Mouse (Mus musculus): ENCODE measurements around the gene Clec5a. TPM values are rescaled to one million over a fixed set of nuclear protein-coding genes. Genes with fewer than 3 reads are reported as not detected.
"Not testable (repeated sequence)": the region's sequence is repeated elsewhere in the genome, so short reads cannot be mapped to it uniquely, and the experiment has no call there.

Clec5a gene
- under 1 TPM in 2 of 4 experiments, not detected in 2; 0.11 to 0.47 TPM for total RNA-seq (2022)

DNA sequence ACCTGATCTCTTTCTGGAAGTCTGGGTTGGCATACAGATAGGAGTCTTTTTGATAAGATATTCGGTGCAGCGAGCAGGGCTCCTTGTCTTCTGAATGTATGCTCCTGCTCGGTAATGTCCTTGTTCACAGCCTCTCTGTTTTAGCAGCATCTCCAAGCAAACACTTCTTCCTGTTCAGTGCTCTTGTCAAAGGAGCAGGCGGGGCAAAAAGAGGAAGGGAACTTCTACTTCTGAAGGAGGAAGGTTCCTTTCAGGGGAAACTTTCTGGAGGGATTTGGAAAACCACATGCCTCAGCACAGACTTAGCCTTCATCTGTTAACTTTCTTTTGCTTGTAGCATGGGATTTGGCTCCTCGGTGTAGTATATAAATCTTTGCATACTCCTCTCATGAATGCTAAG, at the start of gene Clec5a:
Clec5a (minus strand) TSS at position 177 of the 400 bp plus-strand sequence.
- no peak for DNase-seq (ENCODE audit: low spot score in 2 of 2)

DNA sequence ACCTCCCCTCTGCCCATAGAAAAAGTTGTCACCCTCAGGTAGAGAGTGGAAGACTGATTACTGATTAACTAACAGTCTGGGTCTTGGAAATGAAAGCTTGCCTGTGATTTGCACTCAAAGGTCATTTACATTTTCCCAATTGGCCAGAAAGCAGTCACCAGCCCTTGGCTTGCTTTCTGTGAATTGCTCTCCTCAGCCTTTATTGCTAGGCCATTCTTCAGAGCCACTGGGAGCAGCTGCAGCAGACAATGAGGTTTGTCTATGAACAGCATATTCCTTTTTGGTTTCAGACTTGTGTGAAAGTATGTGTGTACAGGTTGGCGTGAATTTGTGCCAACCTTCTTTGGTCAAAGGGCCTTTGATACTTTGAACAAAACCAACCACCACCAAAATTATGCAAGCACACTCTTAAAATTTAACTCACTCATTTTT, 49.0 kb upstream of the Clec5a start:
- DNase-seq (ENCODE audit: low spot score in 2 of 2) = no peak

DNA sequence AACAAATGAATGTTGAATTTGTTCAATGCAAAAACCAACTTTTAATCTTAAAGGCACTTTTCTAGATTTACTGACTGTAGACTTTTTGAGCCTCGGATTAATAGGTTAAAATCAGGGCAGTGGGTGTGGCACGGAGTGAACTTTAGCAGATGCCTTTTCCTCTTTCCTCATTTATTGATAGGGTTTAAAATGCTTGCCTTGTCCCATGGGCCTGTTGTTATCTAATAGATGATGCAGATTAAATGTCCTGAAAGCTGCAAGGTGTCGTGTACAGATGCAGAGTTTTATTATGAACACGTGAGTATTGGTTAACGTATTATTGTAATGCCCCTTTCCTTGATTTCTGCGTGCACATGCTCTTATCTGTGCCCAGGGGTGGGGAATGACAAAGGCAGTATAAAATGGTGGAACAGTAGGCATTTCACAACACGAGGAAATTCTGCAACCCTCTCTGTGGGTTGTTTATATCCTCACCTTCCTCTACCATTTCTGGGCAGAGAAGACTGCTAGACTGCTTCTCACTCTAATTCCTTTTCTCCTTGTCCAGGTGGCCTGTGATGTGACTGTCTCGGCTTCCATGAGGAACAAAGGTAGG, 42.9 kb upstream of the Clec5a start, which contains the start of gene Mgam:
Mgam (plus strand) TSS at position 426 of the 595 bp plus-strand sequence.
- DNase-seq (ENCODE audit: low spot score in 2 of 2) = no peak

DNA sequence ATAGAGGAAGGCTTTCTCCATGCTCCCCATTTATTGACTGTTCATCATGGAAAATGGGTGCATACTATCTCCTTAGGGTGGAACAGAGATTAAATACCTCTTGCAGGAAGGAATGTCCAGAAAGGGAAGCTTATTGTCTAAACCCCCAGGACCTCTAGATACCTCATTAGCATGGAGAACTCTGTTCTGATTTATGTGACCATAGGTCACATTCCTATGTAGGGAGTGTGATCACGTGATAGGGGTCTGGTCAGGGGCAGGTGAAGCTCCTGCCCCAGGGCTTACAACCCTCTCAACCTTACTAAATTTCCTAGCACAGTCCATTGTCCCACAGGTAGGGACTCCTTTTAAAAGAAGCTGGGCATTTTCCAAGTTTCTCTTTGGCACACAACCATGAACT, 40.5 kb upstream of the Clec5a start:
- DNase-seq (ENCODE audit: low spot score in 2 of 2) = no peak

DNA sequence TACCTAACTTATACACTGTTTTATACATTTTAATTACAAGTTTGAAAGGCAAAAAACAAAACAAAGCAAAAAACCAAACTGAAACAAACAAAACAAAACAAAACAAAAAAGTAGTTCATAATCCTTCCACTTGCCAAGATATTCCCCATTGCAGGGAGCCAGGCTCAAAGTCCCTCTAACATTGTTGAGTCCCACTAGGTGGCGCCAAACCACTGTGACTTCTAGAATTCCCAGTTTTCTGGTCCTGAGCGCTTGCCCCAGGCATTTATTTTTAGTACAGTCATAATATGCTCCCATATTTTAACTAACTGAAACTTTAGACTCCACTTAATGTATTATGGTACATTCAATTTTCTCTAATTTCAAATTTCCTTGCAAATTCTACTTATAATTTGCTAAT, 32.3 kb upstream of the Clec5a start:
- DNase-seq (ENCODE audit: low spot score in 2 of 2) = peak in 1 of 2 experiments; percentile 9

DNA sequence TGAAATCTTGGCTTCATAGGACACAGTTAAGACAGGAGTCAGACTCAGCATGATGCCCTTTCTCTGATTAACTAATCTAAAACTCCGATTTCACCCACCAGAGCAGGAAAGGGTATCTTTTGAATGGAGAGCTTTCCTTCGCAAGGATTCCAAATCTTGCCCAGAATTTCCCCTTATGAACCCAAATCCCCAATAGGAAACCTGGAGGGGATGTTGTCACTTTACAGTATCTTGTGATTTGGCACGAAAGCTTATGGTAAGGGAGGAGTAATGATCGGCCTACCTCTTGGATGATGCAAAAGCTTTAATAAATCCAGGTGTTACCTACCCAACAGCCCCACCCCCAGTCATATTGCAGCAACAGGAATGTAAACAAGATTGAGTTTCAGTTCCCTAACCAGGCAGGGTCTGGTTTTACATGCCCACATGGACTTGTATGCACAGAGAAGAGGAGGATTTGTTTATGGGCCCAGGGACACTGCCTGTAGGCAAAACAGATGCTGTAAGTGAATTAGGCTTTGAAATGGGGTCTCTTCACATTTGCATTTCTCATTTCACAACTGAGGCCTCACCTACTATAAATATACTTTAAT, 27.7 kb upstream of the Clec5a start, which contains the start of gene Tas2r138:
Tas2r138 (minus strand) TSS at position 51 of the 593 bp plus-strand sequence.
- no peak for DNase-seq (ENCODE audit: low spot score in 2 of 2)

DNA sequence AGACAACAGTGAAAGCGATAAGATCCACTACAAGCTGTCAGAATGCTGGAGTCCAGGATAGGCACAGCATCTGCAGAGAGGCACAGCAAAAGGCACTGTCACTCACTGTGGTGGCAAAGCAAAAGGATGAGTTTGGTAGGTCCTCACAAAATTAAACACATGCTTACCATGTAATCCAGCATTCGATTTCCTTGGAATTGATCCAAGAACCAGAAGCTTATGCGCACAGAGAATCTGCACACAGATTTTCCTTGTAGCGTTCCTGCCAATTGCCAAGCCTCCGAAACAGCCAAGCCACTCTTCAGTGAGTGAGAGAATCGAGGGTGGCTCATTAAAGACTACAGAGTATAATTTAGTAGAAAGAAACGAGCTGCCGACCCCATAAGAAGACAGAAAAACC, 24.6 kb upstream of the Clec5a start:
- DNase-seq (ENCODE audit: low spot score in 2 of 2) = no peak

DNA sequence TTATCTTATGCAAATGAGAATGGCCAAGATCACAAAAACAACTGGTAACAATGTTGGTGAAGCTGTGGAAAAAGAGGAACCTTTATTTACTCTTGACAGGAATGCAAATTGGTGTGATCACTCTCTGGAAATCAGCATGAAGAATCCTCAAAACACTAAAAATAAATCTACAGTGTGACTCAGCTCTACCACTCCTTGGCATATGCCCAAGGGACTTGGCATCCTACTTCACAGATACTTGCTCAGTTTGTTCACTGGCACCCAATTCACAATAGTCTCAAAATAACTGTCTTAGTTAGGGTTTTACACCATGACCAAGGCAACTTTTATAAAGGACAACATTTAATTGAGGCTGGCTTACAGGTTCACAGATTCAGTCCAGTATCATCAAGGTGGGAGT, 21.8 kb upstream of the Clec5a start:
- DNase-seq (ENCODE audit: low spot score in 2 of 2) = no peak

DNA sequence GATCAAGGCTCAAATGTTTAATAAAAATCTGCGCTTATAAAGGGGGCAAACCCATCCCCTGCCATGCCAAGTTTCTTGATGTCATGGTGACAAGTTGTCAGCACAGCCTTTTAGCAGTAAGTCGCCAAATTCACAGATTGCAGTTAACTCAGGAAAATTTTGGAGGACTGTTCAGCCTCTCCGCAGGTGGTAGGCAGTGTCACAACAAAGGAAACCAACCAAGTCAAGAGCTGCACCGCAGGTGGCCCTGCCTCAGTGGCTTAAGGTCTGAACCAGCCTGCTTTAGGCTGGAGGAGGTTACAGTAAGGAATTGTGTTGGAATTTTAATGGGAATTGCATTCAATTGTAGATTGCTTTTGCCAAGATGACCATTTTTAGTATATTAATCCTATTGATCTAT, 12.9 kb upstream of the Clec5a start:
- DNase-seq (ENCODE audit: low spot score in 2 of 2) = not testable (repeated sequence)

DNA sequence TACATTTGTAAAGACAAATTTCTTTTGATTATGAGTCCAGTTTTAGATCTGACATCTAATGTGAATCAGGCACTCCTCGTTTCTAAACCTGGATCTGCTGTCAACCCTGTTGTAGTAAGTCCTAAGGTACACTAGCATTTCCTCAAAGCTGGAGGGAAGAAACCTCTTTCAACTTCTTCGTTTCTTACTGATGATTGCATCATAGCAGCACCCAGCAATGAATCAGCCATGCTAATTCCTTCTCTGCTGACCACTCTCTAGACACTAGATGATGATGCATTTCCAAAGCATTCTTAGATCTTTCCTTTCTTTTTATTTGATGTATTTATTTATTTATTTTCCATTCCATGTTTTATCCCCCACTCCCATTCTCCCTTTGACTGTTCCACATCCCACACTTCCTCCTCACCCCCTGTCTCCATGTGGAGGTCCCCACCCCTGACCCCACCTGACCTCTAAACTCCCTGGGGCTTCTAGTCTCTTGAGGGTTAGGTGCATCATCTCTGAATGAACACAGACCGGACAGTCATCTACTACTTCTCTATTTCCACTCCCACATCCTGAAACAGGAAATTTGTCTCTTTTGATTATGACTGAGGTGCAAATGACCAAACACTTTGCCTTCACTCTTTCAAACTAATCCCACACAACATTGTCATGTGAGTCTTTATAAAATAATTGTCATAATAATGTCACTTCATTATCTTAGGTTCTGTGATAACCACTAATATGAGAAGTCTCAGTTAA, 9.4 kb upstream of the Clec5a start:
- no peak for DNase-seq (ENCODE audit: low spot score in 2 of 2)

DNA sequence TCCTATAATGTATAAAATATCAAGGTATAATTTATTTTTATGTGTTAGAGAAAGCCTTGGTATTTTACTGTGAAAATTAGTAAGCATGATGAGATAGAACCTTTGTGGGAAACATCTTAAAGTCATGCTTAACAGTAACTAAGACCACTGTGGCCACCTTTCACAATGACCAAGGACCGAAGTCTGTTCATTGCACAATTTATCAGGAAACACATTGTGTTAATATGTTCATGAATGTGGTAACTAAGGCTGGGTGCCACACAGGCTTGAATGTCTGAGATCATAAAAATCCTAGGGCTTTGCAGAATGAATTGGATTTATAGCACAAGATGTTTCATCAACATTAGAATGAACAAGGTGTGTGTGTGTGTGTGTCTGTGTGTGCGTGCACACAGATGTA, 2.7 kb upstream of the Clec5a start:
- no peak for DNase-seq (ENCODE audit: low spot score in 2 of 2)

DNA sequence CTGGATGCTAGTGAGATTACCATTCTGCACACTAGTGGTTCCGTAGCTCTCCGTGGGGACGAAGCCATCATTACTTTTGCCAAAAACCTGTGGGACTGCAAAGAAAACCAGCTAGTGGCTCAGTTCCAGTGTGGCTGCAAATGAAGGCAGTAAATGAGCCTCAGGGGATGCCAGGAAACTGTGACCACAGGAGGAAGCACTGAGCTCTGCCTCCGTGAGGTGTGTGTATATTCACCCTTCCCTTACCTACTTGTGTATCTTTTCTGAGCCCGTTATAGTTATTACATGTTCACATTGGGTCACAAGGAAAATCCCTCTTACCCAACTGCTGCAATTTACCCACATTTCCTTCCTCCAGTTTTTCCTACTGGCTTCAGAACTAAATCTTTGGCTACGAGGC, 1.3 kb downstream of the Clec5a start:
- no peak for DNase-seq (ENCODE audit: low spot score in 2 of 2)

DNA sequence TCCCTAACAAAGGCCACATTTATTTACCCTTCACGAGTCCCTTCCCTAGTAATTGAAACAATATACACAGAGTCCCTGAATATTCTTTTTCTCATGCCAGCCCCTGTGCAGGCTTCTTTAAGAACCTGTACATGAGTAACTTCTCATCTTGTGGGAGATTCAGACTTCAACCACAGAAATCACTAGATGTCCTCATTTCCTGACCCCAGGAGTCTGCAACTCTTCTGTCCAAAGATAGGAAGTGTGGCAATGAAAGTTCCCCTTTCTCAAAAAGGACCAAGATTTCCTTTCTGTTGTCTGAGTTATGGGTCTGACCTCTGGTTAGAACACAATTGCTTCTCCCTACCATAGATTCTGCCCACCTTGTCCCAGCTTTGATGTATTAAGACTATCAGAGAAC, 9.3 kb downstream of the Clec5a start:
- DNase-seq (ENCODE audit: low spot score in 2 of 2) = no peak

DNA sequence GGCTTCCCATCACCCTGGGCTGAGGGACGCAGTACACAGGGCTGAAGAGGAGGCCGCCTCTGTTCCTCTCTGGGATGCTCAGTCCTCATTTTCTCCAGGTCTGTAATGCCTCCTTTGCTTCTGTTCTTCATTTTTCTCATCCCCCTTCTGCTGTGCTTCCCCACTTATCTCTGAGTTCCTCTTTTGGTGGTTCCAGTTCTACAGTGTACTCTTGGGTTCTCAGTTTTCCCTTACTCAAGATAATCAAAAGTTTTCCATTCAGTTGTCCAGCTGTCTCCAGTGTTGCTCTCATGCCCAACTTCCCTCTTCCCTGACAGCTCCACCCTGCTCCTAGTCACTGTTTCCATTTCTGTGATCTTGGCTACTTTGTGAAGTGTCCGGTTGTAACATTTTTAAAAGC, 12.0 kb downstream of the Clec5a start:
- no peak for DNase-seq (ENCODE audit: low spot score in 2 of 2)

DNA sequence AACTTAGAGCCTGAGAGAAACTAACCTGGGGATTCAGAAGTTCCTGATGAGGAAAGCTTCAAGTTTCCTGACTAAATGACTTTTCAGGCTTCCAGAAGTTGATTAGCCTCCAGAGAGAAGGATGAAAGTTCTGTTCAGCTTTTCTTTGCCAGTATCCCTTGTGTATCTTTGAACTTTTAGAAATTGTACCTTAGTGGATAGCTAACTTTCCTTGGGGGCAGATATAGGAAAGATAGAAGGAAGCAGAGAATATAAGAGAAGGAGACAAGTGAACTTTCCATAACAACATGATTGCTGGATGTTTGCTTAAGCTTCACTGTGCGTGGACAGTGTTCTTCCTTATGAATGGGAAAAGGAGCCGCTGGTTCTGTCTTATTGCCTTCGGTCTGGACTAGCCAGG, 16.4 kb downstream of the Clec5a start, which contains the start of gene Olfr460:
Olfr460 (plus strand) TSS at position 301 of the 400 bp plus-strand sequence.
- no peak for DNase-seq (ENCODE audit: low spot score in 2 of 2)

DNA sequence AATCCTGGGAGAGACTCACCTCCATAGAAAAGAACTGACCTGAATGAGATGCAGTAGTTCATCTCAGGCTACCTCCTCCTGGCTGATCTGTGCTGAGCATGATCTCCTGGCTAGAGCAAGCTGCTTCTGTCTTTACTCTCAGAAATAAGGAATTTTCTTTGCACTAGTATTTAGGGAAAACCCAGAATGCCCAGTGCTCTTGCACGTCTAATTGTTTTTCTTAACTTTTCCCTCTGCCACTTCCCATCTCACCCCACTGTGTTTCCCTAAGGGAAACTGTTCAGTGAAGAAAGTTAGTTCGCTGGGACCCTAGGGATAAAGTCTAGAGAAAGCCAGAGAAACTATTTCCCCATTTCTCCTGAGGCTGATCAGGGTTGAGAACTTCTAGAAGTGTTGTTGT, 30.7 kb downstream of the Clec5a start, which contains the start of gene Olfr461:
Olfr461 (minus strand) TSS at position 101 of the 400 bp plus-strand sequence.
- DNase-seq (ENCODE audit: low spot score in 2 of 2) = no peak

DNA sequence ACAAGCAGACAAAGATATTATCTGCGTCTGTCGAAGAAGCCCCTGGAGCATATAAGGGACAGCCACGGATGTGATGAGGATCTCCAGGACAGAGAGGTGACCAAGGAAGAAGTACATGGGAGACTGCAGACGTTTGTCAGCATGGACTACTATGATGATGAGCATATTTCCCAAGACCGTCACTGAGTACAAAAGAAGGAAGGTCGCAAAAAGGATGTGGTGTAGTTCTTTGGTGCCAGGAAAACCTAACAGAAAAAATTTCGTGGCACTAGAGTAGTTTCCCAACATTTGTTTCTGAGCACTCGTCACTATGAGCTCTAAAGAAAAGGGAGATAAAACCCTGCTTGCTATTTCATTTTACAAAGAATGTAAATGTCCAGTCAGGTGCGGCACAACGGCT, 40.9 kb downstream of the Clec5a start:
- DNase-seq (ENCODE audit: low spot score in 2 of 2) = no peak

Other genes with a start within 250 kb of the Clec5a start
- gene E330009J07Rik, start 149.7 kb downstream of the Clec5a start, total RNA-seq (2022) = 1 to 10 TPM in 1 of 4 experiments, under 1 TPM in 3; 0.60 to 1.1 (median 0.86) TPM
- not detected for gene Wee2, start 146.7 kb downstream of the Clec5a start, total RNA-seq (2022)
- gene Ssbp1, start 114.5 kb downstream of the Clec5a start, total RNA-seq (2022) = 10 to 100 TPM; 19.7 to 23.9 (median 21.7) TPM
- not detected for gene Tas2r137, start 94.6 kb downstream of the Clec5a start, total RNA-seq (2022)
- not detected for gene Tas2r108, start 92.3 kb downstream of the Clec5a start, total RNA-seq (2022)
- not detected for gene Prss37, start 66.3 kb downstream of the Clec5a start, total RNA-seq (2022)
- not detected for gene Olfr461, start 30.8 kb downstream of the Clec5a start, total RNA-seq (2022)
- gene Olfr460, start 16.3 kb downstream of the Clec5a start, total RNA-seq (2022) = not detected
- not detected for gene Tas2r138, start 27.5 kb upstream of the Clec5a start, total RNA-seq (2022)
- under 1 TPM; 0.07 to 0.43 (median 0.18) TPM for gene Mgam, start 43.0 kb upstream of the Clec5a start, total RNA-seq (2022)

All from gastrocnemius, adult 8-10 months (tissue).